Mouse (Mus musculus) cerebellum, adult 2 months (tissue): ENCODE results near the gene Cdkl3.

ENCODE experiments used
- CTCF ChIP-seq: fragments of 200-500 bp; IDR thresholded peaks from 2 replicates; pipeline ENCODE4 v1.5.1; 2011; ENCODE audit warnings: low read depth, mild to moderate bottlenecking, control low read depth, low read length, moderate library complexity, borderline replicate concordance; ENCODE audit not compliant: insufficient read depth
- POLR2A ChIP-seq: fragments of 200-500 bp; IDR thresholded peaks from 2 replicates; pipeline ENCODE4 v1.6.1; 2011; ENCODE audit warnings: low read length, control low read depth, borderline replicate concordance; ENCODE audit not compliant: insufficient read depth

DNA sequence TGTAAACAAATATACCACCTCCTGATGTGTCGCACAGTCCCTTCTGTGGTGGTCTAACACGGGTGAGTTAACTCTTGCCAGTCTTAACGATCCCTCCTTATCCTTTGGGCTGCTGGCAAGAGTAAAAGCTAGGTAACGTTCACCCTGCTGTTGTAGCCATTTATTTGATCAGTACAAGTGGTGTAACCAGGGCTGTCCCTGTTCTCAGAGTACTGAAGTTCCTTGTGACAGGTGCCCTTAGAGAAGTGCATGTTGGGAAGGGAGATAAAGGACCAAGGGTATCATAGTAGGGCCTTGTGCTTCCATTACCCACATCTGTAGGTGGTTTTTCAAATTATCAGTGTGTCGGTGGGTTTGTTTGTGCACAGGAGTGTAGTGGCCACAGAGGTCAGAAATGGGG, 123.7 kb downstream of the Cdkl3 start:
- TF ChIP-seq CTCF (no peak), POLR2A (no peak)
